Mouse (Mus musculus) bone marrow macrophage, adult 2 months (primary cell): ENCODE results near the gene Praf2.

Experiments used
- CTCF ChIP-seq: IDR thresholded peaks from 2 replicates; pipeline ENCODE4 v1.5.1; 2012; ENCODE audit warnings: low read depth, mild to moderate bottlenecking, low read length, moderate library complexity
- POLR2A ChIP-seq: IDR thresholded peaks from 2 replicates; pipeline ENCODE4 v1.6.1; 2012; ENCODE audit warnings: mild to moderate bottlenecking, low read depth, low read length, borderline replicate concordance

DNA sequence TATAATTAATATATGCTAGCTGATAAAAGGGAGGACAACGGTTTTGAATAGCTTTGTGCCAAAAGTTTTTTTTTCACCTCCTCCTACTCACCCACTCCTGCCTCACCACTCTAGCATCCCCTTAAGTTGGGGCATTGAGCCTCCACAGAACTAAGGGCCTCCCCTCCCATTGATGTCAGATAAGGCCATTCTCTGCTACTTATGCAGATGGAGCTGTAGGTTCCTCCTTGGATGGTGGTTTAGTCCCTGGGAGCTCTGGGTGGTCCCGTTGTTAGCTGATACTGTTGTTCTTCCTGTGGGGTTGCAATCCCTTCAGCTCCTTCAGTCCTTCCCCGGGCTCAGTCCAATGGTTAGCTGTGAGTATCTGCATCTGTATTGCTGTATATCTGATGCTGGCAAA, 51.1 kb downstream of the Praf2 start:
- TF ChIP-seq POLR2A (no peak), CTCF (no peak)
